Mouse (Mus musculus): ENCODE data around the gene Tpp1.

- no peak for TF ChIP-seq CTCF (IDR thresholded peaks at IDR 0.05; ENCODE audit: insufficient read depth, low read depth, low read length)
- no peak for TF ChIP-seq POLR2A (IDR thresholded peaks at IDR 0.05; ENCODE audit: insufficient read depth, low read depth, low read length)
Observed at GRCm38 (mm10) chr7:105734826-105735225, 17.2 kb downstream of the Tpp1 start.

Data from olfactory bulb, adult 2 months (tissue).